24 mouse cellular contexts compared by ENCODE assay signal in the genomic region with DNA sequence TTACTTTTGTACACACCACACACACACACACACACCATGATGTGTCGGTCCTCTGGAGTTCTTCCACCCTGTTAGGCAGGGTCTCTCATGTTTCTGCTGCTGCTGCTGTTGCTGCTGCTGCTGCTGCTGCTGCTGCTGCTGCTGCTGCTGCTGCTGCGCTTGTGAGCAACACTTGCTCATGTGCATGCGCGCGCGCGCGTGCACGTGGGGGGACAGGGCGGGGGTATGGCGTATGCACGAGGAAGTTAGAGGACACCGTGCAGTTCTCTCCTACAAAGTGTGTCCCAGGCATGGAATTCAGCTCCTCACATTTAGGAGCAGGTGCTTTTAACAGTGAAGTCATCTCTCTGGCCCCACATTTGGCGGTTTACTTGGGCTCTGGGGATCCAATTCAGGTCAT. TPM values are rescaled to one million over a fixed set of nuclear protein-coding genes. Genes with fewer than 3 reads are reported as not detected.
"Had no signal": no experiment of that assay in that cellular context is flagged by ENCODE, and none has a peak within 500 bp of the region (broad histone marks: within the 10 kb centered on the region; RNA-seq: fewer than 3 reads in every experiment).

No protein-coding gene starts in this region.

- H3K9me3 ChIP-seq: midbrain, embryonic 13.5 days; neural tube, embryonic 12.5 days; neural tube, embryonic 15.5 days had no signal

- H3K4me2 ChIP-seq: liver, embryonic 13.5 days; midbrain, embryonic 13.5 days; neural tube, embryonic 12.5 days; neural tube, embryonic 15.5 days had no signal

- H3K9ac ChIP-seq: liver, embryonic 13.5 days; midbrain, embryonic 13.5 days; neural tube, embryonic 12.5 days; neural tube, embryonic 15.5 days had no signal

- ATAC-seq: midbrain, embryonic 13.5 days had no signal

- H3K4me1 ChIP-seq: neural tube, embryonic 12.5 days had no signal

- H3K4me3 ChIP-seq: left cerebral cortex, adult 2 months; liver, embryonic 13.5 days; midbrain, embryonic 13.5 days; neural tube, embryonic 12.5 days; neural tube, embryonic 15.5 days had no signal

- H3K27me3 ChIP-seq: liver, embryonic 13.5 days; midbrain, embryonic 13.5 days; neural tube, embryonic 12.5 days; neural tube, embryonic 15.5 days had no signal

- H3K36me3 ChIP-seq: liver, embryonic 13.5 days; midbrain, embryonic 13.5 days; neural tube, embryonic 12.5 days; neural tube, embryonic 15.5 days had no signal

- H3K27ac ChIP-seq: left cerebral cortex, adult 2 months; liver, embryonic 13.5 days; midbrain, embryonic 13.5 days; neural tube, embryonic 12.5 days; neural tube, embryonic 15.5 days; stomach, postnatal 0 days had no signal

- DNase-seq: kidney, postnatal 10 days; kidney, postnatal 36 days; layer of hippocampus, postnatal 36 days; liver, embryonic 13.5 days; lung, adult 2 months; lung, postnatal 14 days; lung, postnatal 4 days; right cerebral cortex, adult 18-20 months; right cerebral cortex, postnatal 14 days; right cerebral cortex, postnatal 4 days; thymus, adult 2 months; thymus, postnatal 14 days; thymus, postnatal 4 days had no signal

RNA-seq across cellular contexts. Expression of a gene that starts 19.0 kb away (rescaled TPM):
- polyA plus RNA-seq: limb, embryonic 11.5 days; limb, embryonic 14.5 days; liver, adult 2 months; liver, embryonic 13.5 days; liver, embryonic 16.5 days; lung, adult 2 months; lung, embryonic 16.5 days; midbrain, embryonic 13.5 days; neural tube, embryonic 12.5 days; neural tube, embryonic 15.5 days; stomach, embryonic 14.5 days; stomach, postnatal 0 days had no signal
